Mouse (Mus musculus) thymus, adult 2 months (tissue): Measurements from ENCODE around the gene Tex37. TPM values are rescaled to one million over a fixed set of nuclear protein-coding genes. Genes with fewer than 3 reads are reported as not detected.

Experiments used
- DNase-seq: peaks from one replicate; pipeline ENCODE4 v3.0.0; 2021
- H3K27ac ChIP-seq: fragments of 200-500 bp; 2 replicates; pipeline ENCODE4 v1.5.1; 2012; ENCODE audit warnings: low read length, control low read depth; ENCODE audit not compliant: control insufficient read depth, insufficient read depth
- H3K27me3 ChIP-seq: fragments of 200-500 bp; 2 replicates; pipeline ENCODE4 v1.6.1; 2012; ENCODE audit warnings: mild to moderate bottlenecking, low read length, moderate library complexity, mixed read lengths; ENCODE audit not compliant: control insufficient read depth, insufficient read depth
- H3K36me3 ChIP-seq: fragments of 200-500 bp; 2 replicates; pipeline ENCODE4 v1.6.1; 2012; ENCODE audit warnings: mild to moderate bottlenecking, low read length, moderate library complexity; ENCODE audit not compliant: control insufficient read depth, insufficient read depth
- H3K4me1 ChIP-seq: fragments of 200-500 bp; replicated peaks from 2 replicates; pipeline ENCODE4 v1.6.1; 2012; ENCODE audit warnings: low read length; ENCODE audit not compliant: control insufficient read depth, insufficient read depth
- H3K4me3 ChIP-seq: fragments of 200-500 bp; 2 replicates; pipeline ENCODE4 v1.5.1; 2012; ENCODE audit warnings: mild to moderate bottlenecking, low read length, control low read depth, moderate library complexity; ENCODE audit not compliant: control insufficient read depth, insufficient read depth
- CTCF ChIP-seq: fragments of 200-500 bp; IDR thresholded peaks from 2 replicates; pipeline ENCODE4 v1.5.1; 2012; ENCODE audit warnings: mild to moderate bottlenecking, control low read depth, low read length, moderate library complexity, borderline replicate concordance; ENCODE audit not compliant: control insufficient read depth, poor library complexity, insufficient read depth; ENCODE audit errors: extremely low read depth
- POLR2A ChIP-seq: fragments of 200-500 bp; IDR thresholded peaks from 2 replicates; pipeline ENCODE4 v1.6.1; 2012; ENCODE audit warnings: mild to moderate bottlenecking, low read length, control low read depth, moderate library complexity; ENCODE audit not compliant: control insufficient read depth, poor library complexity, insufficient read depth; ENCODE audit errors: extremely low read depth
- WGBS: fragments of 180-500 bp; shearing (Covaris S2); methylation state at CpG from one replicate; pipeline ENCODE4 v1.1.7; 2018; 5-methylcytosine and 5-hydroxymethylcytosine counted together
- polyA plus RNA-seq: library from polyadenylated mRNA; depleted of rRNA; stranded (reverse); fragments of >200 nt; gene quantifications from 2 replicates; pipeline ENCODE4 v1.2.3, GENCODE M21; 2012

The Tex37 gene
- polyA plus RNA-seq, 1 experiment, result 0.26 TPM

DNA sequence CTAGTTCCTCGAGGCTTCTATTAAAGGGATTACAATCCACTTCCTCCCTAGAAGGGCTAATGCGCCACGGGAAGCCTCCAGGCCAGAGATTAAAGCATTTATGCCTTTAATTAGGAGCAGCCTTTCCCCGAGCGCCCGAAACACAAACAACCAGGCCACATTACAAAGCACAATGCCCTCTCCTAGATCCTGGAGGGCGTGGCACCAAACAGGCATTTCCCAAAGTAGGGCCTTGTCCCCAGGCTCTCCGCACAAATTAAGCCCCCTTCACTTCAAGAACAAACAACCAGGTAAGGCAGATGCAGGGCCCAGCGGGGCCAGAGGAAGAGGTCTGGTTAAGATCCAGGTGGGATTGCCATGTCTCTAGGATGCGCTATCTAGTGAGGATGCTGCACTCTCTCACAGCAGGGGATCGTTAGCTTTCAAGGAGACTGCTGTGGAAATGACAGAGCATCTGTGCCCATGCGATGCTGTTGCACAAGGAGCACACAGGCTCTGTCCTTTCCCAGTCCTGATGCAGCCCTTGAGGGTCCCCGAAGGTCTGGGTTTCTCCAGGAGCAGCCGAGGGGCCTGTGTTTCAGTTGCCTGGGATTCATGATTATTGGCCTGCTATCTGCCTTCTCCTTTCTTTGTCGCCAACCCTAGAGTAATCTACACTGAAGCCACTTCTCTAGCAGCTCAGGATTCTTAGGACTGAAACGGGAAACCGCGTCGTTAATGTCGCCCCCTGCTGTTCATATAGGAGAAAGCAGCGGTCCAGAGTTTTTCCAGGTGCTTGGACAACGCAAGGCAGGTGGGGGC lies 2.7 kb upstream of the Tex37 start:
- TF ChIP-seq CTCF (no peak; the same call in 1 of the 2 replicates), POLR2A (no peak)
- no peak overlapping the region for H3K4me3 ChIP-seq
- WGBS, result 27% methylated on average over 22 of the region's 22 CpGs
- no peaks in the 10 kb centered on the region for H3K27me3 ChIP-seq
- peak; percentile 28 for DNase-seq
- no peaks in the 10 kb centered on the region for H3K4me1 ChIP-seq
- no peak overlapping the region for H3K27ac ChIP-seq
- no peaks in the 10 kb centered on the region for H3K36me3 ChIP-seq

DNA sequence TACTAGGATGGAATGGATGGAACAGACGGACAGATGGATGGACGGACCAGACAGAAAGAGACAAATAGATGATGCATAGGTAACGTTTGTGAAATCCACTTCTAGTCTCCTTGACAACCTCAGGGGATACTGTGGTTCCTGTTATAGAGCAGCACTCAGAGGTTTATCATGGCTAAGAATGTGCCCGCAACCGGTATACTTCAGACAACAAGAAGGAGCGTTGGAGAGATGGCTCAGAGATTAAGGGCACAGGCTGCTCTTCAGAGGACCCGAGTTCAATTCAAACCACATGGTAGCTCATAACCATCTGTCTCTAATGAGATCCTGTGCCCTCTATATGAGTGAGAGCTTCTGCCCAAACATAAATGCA lies 6.3 kb downstream of the Tex37 start:
- no peak for DNase-seq
- Histone ChIP-seq H3K4me3 (no peak overlapping the region), H3K36me3 (no peaks in the 10 kb centered on the region), H3K27ac (no peak overlapping the region), H3K4me1 (peaks cover 3% of the 10 kb centered on the region; the same call in 1 of the 2 replicates), H3K27me3 (peaks cover 2% of the 10 kb centered on the region; the same call in 1 of the 2 replicates)
- whole genome bisulfite sequencing, result 71% methylated on average over 7 of the region's 7 CpGs
- no peak for TF ChIP-seq POLR2A
- TF ChIP-seq CTCF, result no peak

DNA sequence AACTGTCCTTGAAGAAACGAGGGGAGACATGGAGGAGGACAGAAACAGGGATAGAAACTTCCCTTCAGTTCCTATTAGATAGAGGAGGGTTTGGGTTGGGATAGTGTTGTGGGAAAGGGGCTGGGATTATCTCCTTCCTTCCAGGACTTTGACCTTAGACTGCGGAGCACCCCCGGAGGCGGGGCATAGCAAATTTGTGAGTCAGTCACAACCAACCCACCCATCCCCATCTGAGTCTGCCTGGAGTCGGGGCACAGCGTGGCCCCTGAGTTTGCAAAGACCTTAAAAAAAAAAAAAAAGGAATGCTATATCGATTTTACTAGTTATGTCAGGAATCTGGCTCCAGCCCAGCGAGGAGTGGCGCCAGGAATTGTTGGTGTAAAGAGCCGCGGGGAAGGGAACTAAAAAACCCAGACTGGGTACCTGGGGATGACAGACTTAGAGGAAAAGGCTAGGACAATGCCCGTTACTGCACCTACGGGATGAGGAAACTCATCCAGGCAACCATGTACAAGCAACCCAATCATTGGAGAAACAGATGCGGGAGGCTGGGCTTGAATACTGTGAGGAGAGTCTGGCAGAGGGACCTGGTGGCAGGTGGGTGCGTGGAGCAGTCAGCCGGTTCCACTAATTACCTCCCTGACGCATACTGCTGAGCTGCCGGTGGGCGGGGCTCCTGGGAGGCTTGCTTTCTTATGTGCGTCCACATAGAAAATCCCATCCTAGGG lies 6.9 kb downstream of the Tex37 start:
- Histone ChIP-seq H3K27me3 (peaks cover 2% of the 10 kb centered on the region; the same call in 1 of the 2 replicates), H3K4me1 (peaks cover 3% of the 10 kb centered on the region; the same call in 1 of the 2 replicates), H3K27ac (no peak overlapping the region), H3K36me3 (no peaks in the 10 kb centered on the region), H3K4me3 (no peak overlapping the region)
- DNase-seq, result no peak
- TF ChIP-seq CTCF, result no peak
- no peak for TF ChIP-seq POLR2A
- WGBS, result 22% methylated on average over 20 of the region's 20 CpGs

DNA sequence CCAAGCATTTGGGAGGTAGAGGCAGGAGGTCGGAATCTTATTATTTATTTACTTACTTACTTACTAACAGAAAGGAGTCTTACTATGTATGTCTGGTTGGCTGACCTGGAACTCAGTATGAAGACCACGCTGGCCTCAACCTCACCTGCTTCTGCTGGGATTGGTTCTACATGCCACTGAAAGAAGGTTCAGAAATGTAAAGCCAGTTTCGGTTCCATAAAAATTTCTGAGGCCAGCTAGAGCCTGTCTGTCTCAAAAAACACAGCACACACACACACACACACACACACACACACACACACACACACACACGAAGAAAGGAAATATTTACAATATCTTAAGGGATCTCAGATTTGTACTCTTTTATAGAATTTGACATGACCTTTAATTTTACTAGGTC lies 8.4 kb downstream of the Tex37 start:
- Histone ChIP-seq H3K4me1 (peaks cover 3% of the 10 kb centered on the region; the same call in 1 of the 2 replicates), H3K4me3 (no peak overlapping the region), H3K27ac (no peak overlapping the region), H3K36me3 (peaks cover 2% of the 10 kb centered on the region; the same call in 1 of the 2 replicates), H3K27me3 (peaks cover 2% of the 10 kb centered on the region; the same call in 1 of the 2 replicates)
- TF ChIP-seq CTCF (no peak), POLR2A (no peak)
- no peak for DNase-seq
- WGBS, result 57% methylated on average over 4 of the region's 4 CpGs

DNA sequence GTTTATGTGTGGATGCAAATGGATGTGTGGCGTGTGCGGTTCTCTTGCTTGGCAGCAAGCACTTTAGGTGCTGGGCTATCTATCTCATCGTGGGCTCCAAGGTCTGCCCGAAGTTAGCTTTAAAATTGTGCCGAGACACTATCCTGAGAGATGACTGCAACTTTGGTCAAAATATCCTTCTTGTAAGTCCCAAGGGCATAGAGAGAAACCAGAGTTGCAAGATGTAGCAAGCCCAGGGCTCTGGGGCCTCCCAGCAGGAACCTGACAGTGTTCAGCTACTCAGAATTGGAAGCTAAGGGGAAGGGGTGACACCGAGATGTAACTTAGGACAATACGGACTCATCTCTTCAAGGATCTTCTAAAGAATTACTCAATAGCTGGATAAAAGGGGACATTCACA lies 9.2 kb downstream of the Tex37 start:
- Histone ChIP-seq H3K27ac (no peak overlapping the region), H3K27me3 (peaks cover 2% of the 10 kb centered on the region; the same call in 1 of the 2 replicates), H3K36me3 (peaks cover 5% of the 10 kb centered on the region), H3K4me3 (no peak overlapping the region), H3K4me1 (peaks cover 3% of the 10 kb centered on the region; the same call in 1 of the 2 replicates)
- DNase-seq, result no peak
- TF ChIP-seq CTCF (no peak), POLR2A (no peak)
- 98% methylated on average over 7 of the region's 7 CpGs for WGBS

DNA sequence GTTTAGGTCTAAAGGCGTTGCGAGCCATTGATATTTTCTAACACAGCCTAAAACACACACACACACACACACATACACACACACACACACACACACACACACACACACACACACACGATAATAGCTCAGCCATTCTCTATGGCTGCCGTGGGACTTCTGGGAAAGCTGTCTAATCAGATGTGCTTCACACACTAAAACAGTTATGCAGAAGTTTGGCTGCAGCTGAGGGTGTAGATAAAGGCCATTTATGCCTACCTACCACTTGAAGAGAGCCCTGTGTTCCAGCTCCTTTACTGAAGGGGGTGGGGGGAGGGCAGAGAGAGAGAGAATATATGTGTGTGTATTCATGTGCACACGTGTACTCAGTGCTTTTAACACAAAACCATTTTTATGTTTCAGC lies 15.0 kb downstream of the Tex37 start:
- Histone ChIP-seq H3K4me1 (no peaks in the 10 kb centered on the region), H3K4me3 (no peak overlapping the region)

More for the DNA sequence above, 15.0 kb downstream of the Tex37 start:
- peaks cover 48% of the 10 kb centered on the region for H3K36me3 ChIP-seq
- TF ChIP-seq CTCF (no peak), POLR2A (no peak)
- WGBS, result 95% methylated on average over 5 of the region's 5 CpGs
- H3K27me3 ChIP-seq, result no peaks in the 10 kb centered on the region
- H3K27ac ChIP-seq, result no peak overlapping the region
- DNase-seq, result no peak
